Mouse (Mus musculus) lung, adult 18-20 months (tissue): ENCODE measurements around the gene 4930558K02Rik.

Source experiments
- DNase-seq, 2 experiments: peaks; one replicate each; pipeline ENCODE4 v3.0.0; 2022; ENCODE audit warnings: mixed read lengths in 2 of 2

4930558K02Rik gene

GRCm38 (mm10) chr1:161979536-161979935 is at the start of gene 4930558K02Rik:
4930558K02Rik (minus strand) TSS chr1:161979636.
- no peak for DNase-seq

GRCm38 (mm10) chr1:162023681-162024270 is 44.3 kb upstream of the 4930558K02Rik start:
- DNase-seq: no peak

GRCm38 (mm10) chr1:162020766-162021165 is 41.3 kb upstream of the 4930558K02Rik start:
- no peak for DNase-seq

GRCm38 (mm10) chr1:162020303-162020731 is 40.9 kb upstream of the 4930558K02Rik start:
- no peak for DNase-seq

- DNase-seq: no peak
Measured at GRCm38 (mm10) chr1:162018601-162018977, 39.2 kb upstream of the 4930558K02Rik start.

- no peak for DNase-seq
Measured at GRCm38 (mm10) chr1:162017975-162018600, 38.7 kb upstream of the 4930558K02Rik start.

- DNase-seq: no peak
Measured at GRCm38 (mm10) chr1:162016982-162017381, 37.5 kb upstream of the 4930558K02Rik start.

- DNase-seq: no peak
Measured at GRCm38 (mm10) chr1:162015247-162015862, 35.9 kb upstream of the 4930558K02Rik start.

GRCm38 (mm10) chr1:162013561-162013960 is 34.1 kb upstream of the 4930558K02Rik start:
- no peak for DNase-seq

- no peak for DNase-seq
Measured at GRCm38 (mm10) chr1:162011523-162012245, 32.2 kb upstream of the 4930558K02Rik start.

- no peak for DNase-seq
Measured at GRCm38 (mm10) chr1:162009086-162009485, 29.6 kb upstream of the 4930558K02Rik start.

GRCm38 (mm10) chr1:162008631-162009067 is 29.2 kb upstream of the 4930558K02Rik start:
- no peak for DNase-seq

GRCm38 (mm10) chr1:162008208-162008607 is 28.8 kb upstream of the 4930558K02Rik start:
- DNase-seq: no peak

GRCm38 (mm10) chr1:162006109-162006508 is 26.7 kb upstream of the 4930558K02Rik start:
- DNase-seq: peak; percentile 13 to 26

GRCm38 (mm10) chr1:162004821-162005770 is 25.7 kb upstream of the 4930558K02Rik start:
- DNase-seq: peak; percentile 64 to 73

GRCm38 (mm10) chr1:162004518-162004780 is 25.0 kb upstream of the 4930558K02Rik start:
- no peak for DNase-seq

GRCm38 (mm10) chr1:162003729-162004517 is 24.5 kb upstream of the 4930558K02Rik start:
- no peak for DNase-seq

- no peak for DNase-seq
Measured at GRCm38 (mm10) chr1:162001328-162001727, 21.9 kb upstream of the 4930558K02Rik start.

GRCm38 (mm10) chr1:161999882-162000371 is 20.5 kb upstream of the 4930558K02Rik start:
- DNase-seq: peak in 1 of 2 experiments; percentile 7

GRCm38 (mm10) chr1:161999338-161999737 is 19.9 kb upstream of the 4930558K02Rik start:
- DNase-seq: no peak

- no peak for DNase-seq
Measured at GRCm38 (mm10) chr1:161998781-161999180, 19.3 kb upstream of the 4930558K02Rik start.
